In the genomic region with DNA sequence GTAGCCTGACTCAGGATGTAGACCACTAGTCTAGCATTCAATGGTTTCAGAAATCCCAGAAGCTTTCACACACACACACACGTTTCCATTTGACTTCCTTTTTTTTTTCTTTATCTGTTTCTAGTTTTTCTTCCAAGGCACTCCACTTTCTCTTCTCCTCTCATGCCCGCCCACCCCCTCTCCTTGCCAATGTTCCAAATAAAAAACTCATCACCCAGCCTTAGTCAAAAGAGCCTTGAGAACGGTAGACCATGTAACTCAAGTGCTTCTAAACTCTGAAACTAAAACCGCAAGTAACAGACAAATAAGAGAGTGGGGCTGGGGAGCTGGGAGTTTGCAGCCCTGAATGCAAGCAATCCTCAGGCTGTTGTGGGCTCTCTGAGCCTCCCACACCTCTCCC, we compare ENCODE assay signal across 10 mouse cellular contexts.
"Had no signal": no experiment of that assay in that cellular context is flagged by ENCODE, and none has a peak within 500 bp of the region (broad histone marks: within the 10 kb centered on the region; RNA-seq: fewer than 3 reads in every experiment).

No protein-coding gene starts in this region.

- DNase-seq: kidney, adult 18-20 months; kidney, postnatal 25 days; layer of hippocampus, adult 9-11 months; liver; lung, adult 18-20 months; lung, postnatal 10 days; lung, postnatal 36 days; retina, postnatal 1 day; thymus, adult 18-20 months; thymus, postnatal 36 days had no signal
